Mouse (Mus musculus) heart, postnatal 0 days (tissue): ENCODE results near the gene Sox30.
A peak's percentile ranks its signal among the peaks of the same experiment; 100 is the strongest.

ENCODE experiments used
- CTCF ChIP-seq: IDR thresholded peaks from 2 replicates; pipeline ENCODE4 v1.5.1; 2016; ENCODE audit warnings: antibody characterized with exemption, control low read depth, low read depth
- EP300 ChIP-seq: IDR thresholded peaks from 2 replicates; pipeline ENCODE4 v1.6.1; 2016; ENCODE audit warnings: antibody characterized with exemption, low read depth

DNA sequence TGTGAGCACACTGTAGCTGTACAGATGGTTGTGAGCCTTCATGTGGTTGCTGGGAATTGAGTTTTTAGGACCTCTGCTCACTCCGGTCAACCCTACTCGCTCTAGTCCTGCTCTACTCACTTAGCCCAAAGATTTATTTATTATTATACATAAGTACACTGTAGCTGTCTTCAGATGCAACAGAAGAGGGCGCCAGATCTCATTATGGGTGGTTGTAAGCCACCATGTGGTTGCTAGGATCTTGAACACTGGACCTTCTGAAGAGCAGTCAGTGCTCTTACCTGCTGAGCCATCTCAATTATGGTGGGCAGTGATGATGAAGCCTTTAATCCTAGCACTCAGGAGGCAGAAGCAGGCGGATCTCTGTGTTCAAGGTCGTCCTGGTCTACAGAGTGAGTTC, 20.1 kb upstream of the Sox30 start:
- TF ChIP-seq CTCF (0 out of 2 replicates have a peak, but pooled peaks have one; percentile 13), EP300 (no peak)
